Mouse (Mus musculus): Measurements from ENCODE around the gene Tnni3k. TPM values are rescaled to one million over a fixed set of nuclear protein-coding genes. Genes with fewer than 3 reads are reported as not detected.
"Not testable (repeated sequence)": the region's sequence is repeated elsewhere in the genome, so short reads cannot be mapped to it uniquely, and the experiment has no call there.

Tnni3k gene
- polyA plus RNA-seq, 1 experiment from 2014 or later: not detected

- no peaks in the 10 kb centered on the region for H3K27me3 ChIP-seq (replicated peaks; ENCODE audit: control insufficient read depth, insufficient read depth, low read length)
- H3K9me3 ChIP-seq (ENCODE audit: control insufficient read depth, low read length): no peaks in the 10 kb centered on the region
- ATAC-seq (ENCODE audit: low read depth) (no peak), DNase-seq (ENCODE audit: low spot score) (no peak)
- H3K27ac ChIP-seq (replicated peaks; ENCODE audit: low read depth, low read length): no peak overlapping the region
- no peaks in the 10 kb centered on the region for H3K4me1 ChIP-seq (ENCODE audit: control insufficient read depth, insufficient read depth, low read length)
- no peak overlapping the region for H3K4me2 ChIP-seq (ENCODE audit: low read depth, low read length)
- no peak overlapping the region for H3K9ac ChIP-seq (ENCODE audit: low read depth, low read length)
- no peak overlapping the region for H3K4me3 ChIP-seq (ENCODE audit: low read depth, low read length)
- no peaks in the 10 kb centered on the region for H3K36me3 ChIP-seq (ENCODE audit: control insufficient read depth, insufficient read depth, low read length)
- WGBS: 91% methylated on average over 11 of the region's 11 CpGs
These were observed 217.3 kb downstream of the Tnni3k start for GRCm38 (mm10) chr3:154837861-154838260.

GRCm38 (mm10) chr3:154836137-154836536 lies 219.1 kb downstream of the Tnni3k start:
- DNase-seq (ENCODE audit: low spot score): no peak
- no peak overlapping the region for H3K9ac ChIP-seq (ENCODE audit: low read depth, low read length)
- H3K36me3 ChIP-seq (ENCODE audit: control insufficient read depth, insufficient read depth, low read length): no peaks in the 10 kb centered on the region
- no peaks in the 10 kb centered on the region for H3K9me3 ChIP-seq (ENCODE audit: control insufficient read depth, low read length)
- no peaks in the 10 kb centered on the region for H3K27me3 ChIP-seq (replicated peaks; ENCODE audit: control insufficient read depth, insufficient read depth, low read length)
- no peaks in the 10 kb centered on the region for H3K4me1 ChIP-seq (ENCODE audit: control insufficient read depth, insufficient read depth, low read length)
- H3K27ac ChIP-seq (replicated peaks; ENCODE audit: low read depth, low read length): no peak overlapping the region
- H3K4me3 ChIP-seq (ENCODE audit: low read depth, low read length): no peak overlapping the region
- ATAC-seq (ENCODE audit: low read depth): no peak
- 77% methylated on average over 3 of the region's 3 CpGs for WGBS
- H3K4me2 ChIP-seq (ENCODE audit: low read depth, low read length): no peak overlapping the region

- no peak for DNase-seq (ENCODE audit: low spot score)
- WGBS: 53% methylated on average over 9 of the region's 9 CpGs
- Histone ChIP-seq H3K4me3 (ENCODE audit: low read depth, low read length) (no peak overlapping the region), H3K9ac (ENCODE audit: low read depth, low read length) (no peak overlapping the region), H3K36me3 (ENCODE audit: control insufficient read depth, insufficient read depth, low read length) (no peaks in the 10 kb centered on the region), H3K27me3 (replicated peaks; ENCODE audit: control insufficient read depth, insufficient read depth, low read length) (no peaks in the 10 kb centered on the region), H3K4me2 (ENCODE audit: low read depth, low read length) (no peak overlapping the region), H3K4me1 (ENCODE audit: control insufficient read depth, insufficient read depth, low read length) (no peaks in the 10 kb centered on the region), H3K9me3 (ENCODE audit: control insufficient read depth, low read length) (no peaks in the 10 kb centered on the region), H3K27ac (replicated peaks; ENCODE audit: low read depth, low read length) (no peak overlapping the region)
- no peak for ATAC-seq (ENCODE audit: low read depth)
These were observed 220.8 kb downstream of the Tnni3k start for GRCm38 (mm10) chr3:154834373-154834772.

GRCm38 (mm10) chr3:154825739-154826138 lies 229.5 kb downstream of the Tnni3k start:
- WGBS: 76% methylated on average over 3 of the region's 3 CpGs
- H3K4me1 ChIP-seq (ENCODE audit: control insufficient read depth, insufficient read depth, low read length): no peaks in the 10 kb centered on the region

GRCm38 (mm10) chr3:154824713-154825112 lies 230.5 kb downstream of the Tnni3k start:
- Histone ChIP-seq H3K36me3 (ENCODE audit: control insufficient read depth, insufficient read depth, low read length) (no peaks in the 10 kb centered on the region), H3K27me3 (replicated peaks; ENCODE audit: control insufficient read depth, insufficient read depth, low read length) (no peaks in the 10 kb centered on the region), H3K9me3 (ENCODE audit: control insufficient read depth, low read length) (no peaks in the 10 kb centered on the region), H3K4me2 (ENCODE audit: low read depth, low read length) (no peak overlapping the region), H3K4me3 (ENCODE audit: low read depth, low read length) (no peak overlapping the region), H3K9ac (ENCODE audit: low read depth, low read length) (no peak overlapping the region), H3K4me1 (ENCODE audit: control insufficient read depth, insufficient read depth, low read length) (no peaks in the 10 kb centered on the region), H3K27ac (replicated peaks; ENCODE audit: low read depth, low read length) (no peak overlapping the region)
- ATAC-seq (ENCODE audit: low read depth) (no peak), DNase-seq (ENCODE audit: low spot score) (no peak)
- 79% methylated on average over 4 of the region's 4 CpGs for WGBS

More at GRCm38 (mm10) chr3:154825739-154826138, 229.5 kb downstream of the Tnni3k start:
- Histone ChIP-seq H3K9me3 (ENCODE audit: control insufficient read depth, low read length) (no peaks in the 10 kb centered on the region), H3K27me3 (replicated peaks; ENCODE audit: control insufficient read depth, insufficient read depth, low read length) (no peaks in the 10 kb centered on the region), H3K9ac (ENCODE audit: low read depth, low read length) (no peak overlapping the region), H3K4me2 (ENCODE audit: low read depth, low read length) (no peak overlapping the region), H3K27ac (replicated peaks; ENCODE audit: low read depth, low read length) (no peak overlapping the region), H3K4me3 (ENCODE audit: low read depth, low read length) (no peak overlapping the region), H3K36me3 (ENCODE audit: control insufficient read depth, insufficient read depth, low read length) (no peaks in the 10 kb centered on the region)
- DNase-seq (ENCODE audit: low spot score) (no peak), ATAC-seq (ENCODE audit: low read depth) (no peak)

GRCm38 (mm10) chr3:154819684-154820083 lies 235.5 kb downstream of the Tnni3k start:
- ATAC-seq (ENCODE audit: low read depth); H3K9ac ChIP-seq (ENCODE audit: low read depth, low read length); H3K4me3 ChIP-seq (ENCODE audit: low read depth, low read length); H3K27me3 ChIP-seq (replicated peaks; ENCODE audit: control insufficient read depth, insufficient read depth, low read length); H3K4me2 ChIP-seq (ENCODE audit: low read depth, low read length); H3K9me3 ChIP-seq (ENCODE audit: control insufficient read depth, low read length); H3K27ac ChIP-seq (replicated peaks; ENCODE audit: low read depth, low read length); H3K4me1 ChIP-seq (ENCODE audit: control insufficient read depth, insufficient read depth, low read length); H3K36me3 ChIP-seq (ENCODE audit: control insufficient read depth, insufficient read depth, low read length): not testable (repeated sequence)
- 11% methylated on average over 5 of the region's 5 CpGs for WGBS
- DNase-seq (ENCODE audit: low spot score): peak; percentile 87

GRCm38 (mm10) chr3:154817732-154818131 lies 237.5 kb downstream of the Tnni3k start:
- WGBS: 7% methylated on average over 7 of the region's 7 CpGs
- H3K4me2 ChIP-seq (ENCODE audit: low read depth, low read length): peak overlapping the region; percentile 2; the same call in 1 of the 2 replicates
- peak; percentile 46 for DNase-seq (ENCODE audit: low spot score)

GRCm38 (mm10) chr3:154816801-154817625 lies 238.2 kb downstream of the Tnni3k start:
- DNase-seq (ENCODE audit: low spot score): peak; percentile 67
- ATAC-seq (ENCODE audit: low read depth): peak; percentile 92
- no peaks in the 10 kb centered on the region for H3K36me3 ChIP-seq (ENCODE audit: control insufficient read depth, insufficient read depth, low read length)
- no peak overlapping the region for H3K4me3 ChIP-seq (ENCODE audit: low read depth, low read length)
- H3K4me1 ChIP-seq (ENCODE audit: control insufficient read depth, insufficient read depth, low read length): no peaks in the 10 kb centered on the region
- 32% methylated on average over 18 of the region's 19 CpGs for WGBS
- 0 out of 2 replicates have a peak, but pooled peaks cover 5% of the 10 kb centered on the region for H3K27me3 ChIP-seq (replicated peaks; ENCODE audit: control insufficient read depth, insufficient read depth, low read length)
- no peaks in the 10 kb centered on the region for H3K9me3 ChIP-seq (ENCODE audit: control insufficient read depth, low read length)
- H3K27ac ChIP-seq (replicated peaks; ENCODE audit: low read depth, low read length): no peak overlapping the region
- no peak overlapping the region for H3K9ac ChIP-seq (ENCODE audit: low read depth, low read length)
- H3K4me2 ChIP-seq (ENCODE audit: low read depth, low read length): peak overlapping the region; percentile 2; the same call in 1 of the 2 replicates

More at GRCm38 (mm10) chr3:154817732-154818131, 237.5 kb downstream of the Tnni3k start:
- no peak for ATAC-seq (ENCODE audit: low read depth)
- no peak overlapping the region for H3K27ac ChIP-seq (replicated peaks; ENCODE audit: low read depth, low read length)
- no peaks in the 10 kb centered on the region for H3K4me1 ChIP-seq (ENCODE audit: control insufficient read depth, insufficient read depth, low read length)
- H3K4me3 ChIP-seq (ENCODE audit: low read depth, low read length): no peak overlapping the region
- H3K9ac ChIP-seq (ENCODE audit: low read depth, low read length): no peak overlapping the region
- H3K9me3 ChIP-seq (ENCODE audit: control insufficient read depth, low read length): no peaks in the 10 kb centered on the region
- no peaks in the 10 kb centered on the region for H3K36me3 ChIP-seq (ENCODE audit: control insufficient read depth, insufficient read depth, low read length)
- 0 out of 2 replicates have a peak, but pooled peaks cover 5% of the 10 kb centered on the region for H3K27me3 ChIP-seq (replicated peaks; ENCODE audit: control insufficient read depth, insufficient read depth, low read length)

- 0 out of 2 replicates have a peak, but pooled peaks cover 5% of the 10 kb centered on the region for H3K27me3 ChIP-seq (replicated peaks; ENCODE audit: control insufficient read depth, insufficient read depth, low read length)
- H3K4me1 ChIP-seq (ENCODE audit: control insufficient read depth, insufficient read depth, low read length): no peaks in the 10 kb centered on the region
- H3K9me3 ChIP-seq (ENCODE audit: control insufficient read depth, low read length): no peaks in the 10 kb centered on the region
- WGBS: 64% methylated on average over 3 of the region's 3 CpGs
- H3K4me2 ChIP-seq (ENCODE audit: low read depth, low read length): no peak overlapping the region
- no peak overlapping the region for H3K27ac ChIP-seq (replicated peaks; ENCODE audit: low read depth, low read length)
- no peak overlapping the region for H3K9ac ChIP-seq (ENCODE audit: low read depth, low read length)
- ATAC-seq (ENCODE audit: low read depth): no peak
- DNase-seq (ENCODE audit: low spot score): no peak
- H3K4me3 ChIP-seq (ENCODE audit: low read depth, low read length): no peak overlapping the region
- no peaks in the 10 kb centered on the region for H3K36me3 ChIP-seq (ENCODE audit: control insufficient read depth, insufficient read depth, low read length)
These were observed 239.0 kb downstream of the Tnni3k start for GRCm38 (mm10) chr3:154816231-154816630.
